Mouse (Mus musculus) embryonic facial prominence, embryonic 12.5 days (tissue): ENCODE data around the gene Map2k2. TPM values are rescaled to one million over a fixed set of nuclear protein-coding genes. Genes with fewer than 3 reads are reported as not detected.

Experiments used
- ATAC-seq: fragments of 200-750 bp; cut with Nextera tagmentation; 2 replicates; pipeline ENCODE4 v1.8.0; 2017; ENCODE audit not compliant: insufficient number of reproducible peaks, insufficient read depth, low FRiP score, low TSS enrichment
- H3K27ac ChIP-seq: fragments of 300-500 bp; sonication (generic); 2 replicates; pipeline ENCODE4 v1.5.1; 2016; ENCODE audit warnings: mild to moderate bottlenecking
- H3K27me3 ChIP-seq: fragments of 300-500 bp; sonication (generic); 2 replicates; pipeline ENCODE4 v1.6.1; 2016; ENCODE audit warnings: mild to moderate bottlenecking, moderate library complexity
- H3K36me3 ChIP-seq: fragments of 300-500 bp; sonication (generic); 2 replicates; pipeline ENCODE4 v1.6.1; 2016; ENCODE audit warnings: mild to moderate bottlenecking
- H3K4me1 ChIP-seq: fragments of 300-500 bp; sonication (generic); 2 replicates; pipeline ENCODE4 v1.6.1; 2016
- H3K4me2 ChIP-seq: fragments of 300-500 bp; sonication (generic); replicated peaks from 2 replicates; pipeline ENCODE4 v1.6.1; 2016; ENCODE audit warnings: mild to moderate bottlenecking, moderate library complexity
- H3K4me3 ChIP-seq: fragments of 300-500 bp; sonication (generic); 2 replicates; pipeline ENCODE4 v1.5.1; 2016; ENCODE audit warnings: mild to moderate bottlenecking
- H3K9ac ChIP-seq: fragments of 300-500 bp; sonication (generic); 2 replicates; pipeline ENCODE4 v1.6.1; 2016; ENCODE audit warnings: mild to moderate bottlenecking, moderate library complexity
- H3K9me3 ChIP-seq: fragments of 300-500 bp; sonication (generic); 2 replicates; pipeline ENCODE4 v1.6.1; 2016; ENCODE audit warnings: mild to moderate bottlenecking, moderate library complexity
- WGBS: fragments of 180-500 bp; shearing (Covaris S2); methylation state at CpG from one replicate; pipeline ENCODE4 v1.1.7; 2016; 5-methylcytosine and 5-hydroxymethylcytosine counted together
- polyA plus RNA-seq: library from polyadenylated mRNA; unstranded; fragments of >200 nt; fragmentation: Nextera tagmentation; extraction: Ambion mirVana; gene quantifications from 2 replicates; pipeline ENCODE4 v1.2.1, GENCODE M21; 2016

The Map2k2 gene
- polyA plus RNA-seq, 1 experiment from 2014 or later = 230 TPM

GRCm38 (mm10) chr10:81138821-81139528 lies 33.3 kb downstream of the Map2k2 start:
- peaks cover 62% of the 10 kb centered on the region for H3K4me1 ChIP-seq
- peak overlapping the region; percentile 64 for H3K4me3 ChIP-seq
- H3K9ac ChIP-seq = peak overlapping the region; percentile 78
- WGBS = 49% methylated on average over 11 of the region's 11 CpGs
- H3K36me3 ChIP-seq = peaks cover 12% of the 10 kb centered on the region
- peaks cover 19% of the 10 kb centered on the region for H3K27me3 ChIP-seq
- ATAC-seq = no peak
- H3K9me3 ChIP-seq = no peaks in the 10 kb centered on the region
- peak overlapping the region; percentile 97 for H3K4me2 ChIP-seq
- 0 out of 2 replicates have a peak overlapping the region, but pooled peaks have one; percentile 87 for H3K27ac ChIP-seq

- 73% methylated on average over 4 of the region's 4 CpGs for WGBS
- Histone ChIP-seq H3K27me3 (peaks cover 14% of the 10 kb centered on the region), H3K9ac (peak overlapping the region; percentile 37; the same call in 1 of the 2 replicates), H3K4me2 (peak overlapping the region; percentile 97), H3K9me3 (no peaks in the 10 kb centered on the region), H3K36me3 (peaks cover 17% of the 10 kb centered on the region), H3K27ac (no peak overlapping the region), H3K4me3 (peak overlapping the region; percentile 64; the same call in 1 of the 2 replicates), H3K4me1 (peaks cover 59% of the 10 kb centered on the region)
- ATAC-seq = no peak
Measured at GRCm38 (mm10) chr10:81139529-81139846, 33.8 kb downstream of the Map2k2 start.

GRCm38 (mm10) chr10:81140005-81140404 lies 34.3 kb downstream of the Map2k2 start:
- Histone ChIP-seq H3K27ac (peak overlapping the region; percentile 36; the same call in 1 of the 2 replicates), H3K4me1 (peaks cover 57% of the 10 kb centered on the region), H3K9ac (peak overlapping the region; percentile 37; the same call in 1 of the 2 replicates), H3K36me3 (peaks cover 22% of the 10 kb centered on the region), H3K27me3 (peaks cover 9% of the 10 kb centered on the region), H3K4me3 (peak overlapping the region; percentile 64; the same call in 1 of the 2 replicates), H3K9me3 (no peaks in the 10 kb centered on the region), H3K4me2 (peak overlapping the region; percentile 97)
- 51% methylated on average over 8 of the region's 8 CpGs for WGBS
- ATAC-seq = no peak

- Histone ChIP-seq H3K27ac (no peak overlapping the region), H3K9ac (peak overlapping the region; percentile 37; the same call in 1 of the 2 replicates), H3K9me3 (no peaks in the 10 kb centered on the region), H3K27me3 (0 out of 2 replicates have a peak, but pooled peaks cover 2% of the 10 kb centered on the region), H3K4me3 (0 out of 2 replicates have a peak overlapping the region, but pooled peaks have one; percentile 0), H3K36me3 (peaks cover 31% of the 10 kb centered on the region), H3K4me1 (peaks cover 48% of the 10 kb centered on the region), H3K4me2 (peak overlapping the region; percentile 97)
- ATAC-seq = no peak
- 64% methylated on average over 10 of the region's 10 CpGs for WGBS
Measured at GRCm38 (mm10) chr10:81140717-81141454, 35.2 kb downstream of the Map2k2 start.

GRCm38 (mm10) chr10:81141455-81142210 lies 35.9 kb downstream of the Map2k2 start:
- no peak overlapping the region for H3K4me3 ChIP-seq
- no peaks in the 10 kb centered on the region for H3K9me3 ChIP-seq
- H3K36me3 ChIP-seq = peaks cover 39% of the 10 kb centered on the region
- no peak overlapping the region for H3K9ac ChIP-seq
- peaks cover 46% of the 10 kb centered on the region for H3K4me1 ChIP-seq
- H3K27ac ChIP-seq = no peak overlapping the region
- H3K27me3 ChIP-seq = no peaks in the 10 kb centered on the region
- 78% methylated on average over 7 of the region's 7 CpGs for WGBS
- ATAC-seq = no peak
- H3K4me2 ChIP-seq = peak overlapping the region; percentile 97; the same call in 1 of the 2 replicates

- Histone ChIP-seq H3K4me2 (no peak overlapping the region), H3K9ac (no peak overlapping the region), H3K27me3 (no peaks in the 10 kb centered on the region), H3K4me3 (no peak overlapping the region), H3K4me1 (peaks cover 46% of the 10 kb centered on the region), H3K27ac (peak overlapping the region; percentile 47; the same call in 1 of the 2 replicates), H3K36me3 (peaks cover 48% of the 10 kb centered on the region), H3K9me3 (no peaks in the 10 kb centered on the region)
- no peak for ATAC-seq
- 76% methylated on average over 5 of the region's 5 CpGs for WGBS
Measured at GRCm38 (mm10) chr10:81142551-81142981, 36.9 kb downstream of the Map2k2 start.

- 0 out of 2 replicates have a peak overlapping the region, but pooled peaks have one; percentile 47 for H3K27ac ChIP-seq
- H3K4me1 ChIP-seq = peaks cover 45% of the 10 kb centered on the region
- no peak for ATAC-seq
- H3K9me3 ChIP-seq = no peaks in the 10 kb centered on the region
- no peak overlapping the region for H3K4me2 ChIP-seq
- H3K36me3 ChIP-seq = peaks cover 54% of the 10 kb centered on the region
- H3K9ac ChIP-seq = no peak overlapping the region
- no peak overlapping the region for H3K4me3 ChIP-seq
- H3K27me3 ChIP-seq = no peaks in the 10 kb centered on the region
- 91% methylated on average over 7 of the region's 7 CpGs for WGBS
Measured at GRCm38 (mm10) chr10:81143157-81143633, 37.5 kb downstream of the Map2k2 start.

- Histone ChIP-seq H3K4me1 (peaks cover 37% of the 10 kb centered on the region), H3K4me2 (no peak overlapping the region), H3K9ac (no peak overlapping the region), H3K4me3 (no peak overlapping the region), H3K9me3 (no peaks in the 10 kb centered on the region), H3K27me3 (no peaks in the 10 kb centered on the region), H3K36me3 (peaks cover 62% of the 10 kb centered on the region), H3K27ac (no peak overlapping the region)
- no peak for ATAC-seq
- WGBS = 97% methylated on average over 52 of the region's 52 CpGs
Measured at GRCm38 (mm10) chr10:81143845-81144437, 38.2 kb downstream of the Map2k2 start.

GRCm38 (mm10) chr10:81144667-81145066 lies 39.0 kb downstream of the Map2k2 start:
- no peak for ATAC-seq
- H3K27me3 ChIP-seq = no peaks in the 10 kb centered on the region
- H3K4me2 ChIP-seq = no peak overlapping the region
- no peaks in the 10 kb centered on the region for H3K9me3 ChIP-seq
- H3K9ac ChIP-seq = no peak overlapping the region
- H3K4me1 ChIP-seq = peaks cover 30% of the 10 kb centered on the region
- WGBS = 93% methylated on average over 27 of the region's 27 CpGs
- H3K4me3 ChIP-seq = no peak overlapping the region
- 0 out of 2 replicates have a peak overlapping the region, but pooled peaks have one; percentile 7 for H3K27ac ChIP-seq
- peaks cover 69% of the 10 kb centered on the region for H3K36me3 ChIP-seq

- ATAC-seq = no peak
- H3K4me3 ChIP-seq = no peak overlapping the region
- no peaks in the 10 kb centered on the region for H3K27me3 ChIP-seq
- no peak overlapping the region for H3K27ac ChIP-seq
- no peak overlapping the region for H3K9ac ChIP-seq
- H3K9me3 ChIP-seq = no peaks in the 10 kb centered on the region
- H3K4me2 ChIP-seq = no peak overlapping the region
- peaks cover 24% of the 10 kb centered on the region for H3K4me1 ChIP-seq
- H3K36me3 ChIP-seq = peaks cover 75% of the 10 kb centered on the region
- WGBS = 97% methylated on average over 6 of the region's 6 CpGs
Measured at GRCm38 (mm10) chr10:81145307-81145706, 39.6 kb downstream of the Map2k2 start.

- Histone ChIP-seq H3K9ac (no peak overlapping the region), H3K4me3 (no peak overlapping the region), H3K4me2 (no peak overlapping the region), H3K4me1 (peaks cover 19% of the 10 kb centered on the region), H3K9me3 (no peaks in the 10 kb centered on the region), H3K27me3 (no peaks in the 10 kb centered on the region), H3K36me3 (peaks cover 79% of the 10 kb centered on the region), H3K27ac (no peak overlapping the region)
- no peak for ATAC-seq
- 92% methylated on average over 7 of the region's 7 CpGs for WGBS
Measured at GRCm38 (mm10) chr10:81145778-81146177, 40.1 kb downstream of the Map2k2 start.
